Mouse (Mus musculus) forebrain, embryonic 14.5 days (tissue): ENCODE measurements around the gene Rgs13. TPM values are rescaled to one million over a fixed set of nuclear protein-coding genes. Genes with fewer than 3 reads are reported as not detected.
"Not testable (repeated sequence)": the region's sequence is repeated elsewhere in the genome, so short reads cannot be mapped to it uniquely, and the experiment has no call there.

Experiments
- ATAC-seq: fragments of 200-750 bp; cut with Nextera tagmentation; 2 replicates; pipeline ENCODE4 v1.8.0; 2017; ENCODE audit warnings: mild to moderate bottlenecking, moderate library complexity
- DNase-seq: peaks from one replicate; pipeline ENCODE4 v3.0.0-alpha.2; 2015; ENCODE audit warnings: low spot score
- H3K27ac ChIP-seq: fragments of 300-500 bp; sonication (generic); 2 replicates; pipeline ENCODE4 v1.5.1; 2014; ENCODE audit warnings: low read depth, mild to moderate bottlenecking, control low read depth, low read length, moderate library complexity
- H3K27me3 ChIP-seq: fragments of 300-500 bp; sonication (generic); replicated peaks from 2 replicates; pipeline ENCODE4 v1.6.1; 2014; ENCODE audit warnings: low read length, control low read depth, mixed read lengths; ENCODE audit not compliant: control insufficient read depth, insufficient read depth
- H3K36me3 ChIP-seq: fragments of 300-500 bp; sonication (generic); 2 replicates; pipeline ENCODE4 v1.6.1; 2014; ENCODE audit warnings: low read length, control low read depth; ENCODE audit not compliant: control insufficient read depth, insufficient read depth
- H3K4me1 ChIP-seq: fragments of 300-500 bp; sonication (generic); 2 replicates; pipeline ENCODE4 v1.6.1; 2014; ENCODE audit warnings: antibody characterized with exemption, low read length, control low read depth; ENCODE audit not compliant: control insufficient read depth, insufficient read depth
- H3K4me2 ChIP-seq: fragments of 300-500 bp; sonication (generic); 2 replicates; pipeline ENCODE4 v1.6.1; 2014; ENCODE audit warnings: mild to moderate bottlenecking, control low read depth, low read length
- H3K4me3 ChIP-seq: fragments of 300-500 bp; sonication (generic); 2 replicates; pipeline ENCODE4 v1.5.1; 2014; ENCODE audit warnings: low read depth, low read length, control low read depth
- H3K9ac ChIP-seq: fragments of 300-500 bp; sonication (generic); 2 replicates; pipeline ENCODE4 v1.6.1; 2014; ENCODE audit warnings: mild to moderate bottlenecking, low read length, control low read depth, moderate library complexity
- H3K9me3 ChIP-seq: fragments of 300-500 bp; sonication (generic); replicated peaks from 2 replicates; pipeline ENCODE4 v1.6.1; 2016; ENCODE audit warnings: low read length, control low read depth, mixed read lengths; ENCODE audit not compliant: control insufficient read depth
- WGBS: fragments of 180-500 bp; shearing (Covaris S2); extraction: QIAGEN DNeasy Blood & Tissue Kit; methylation state at CpG from one replicate; pipeline ENCODE4 v1.1.7; 2014; 5-methylcytosine and 5-hydroxymethylcytosine counted together
- polyA plus RNA-seq: library from polyadenylated mRNA; unstranded; fragments of >200 nt; fragmentation: Nextera tagmentation; extraction: Ambion mirVana; gene quantifications from 2 replicates; pipeline ENCODE4 v1.2.1, GENCODE M21; 2014

Gene Rgs13
- polyA plus RNA-seq, 1 experiment from 2014 or later: 2.3 TPM

- Histone ChIP-seq H3K9ac (no peak overlapping the region), H3K4me3 (no peak overlapping the region), H3K36me3 (no peaks in the 10 kb centered on the region), H3K4me2 (no peak overlapping the region), H3K27me3 (no peaks in the 10 kb centered on the region), H3K27ac (no peak overlapping the region), H3K4me1 (no peaks in the 10 kb centered on the region), H3K9me3 (no peaks in the 10 kb centered on the region)
- DNase-seq (no peak), ATAC-seq (no peak)
- 68% methylated on average over 4 of the region's 4 CpGs for WGBS
Measured at GRCm38 (mm10) chr1:144168921-144169320, 8.3 kb downstream of the Rgs13 start.

- no peak for DNase-seq
- 76% methylated on average over 1 of the region's 1 CpGs for WGBS
- H3K27me3 ChIP-seq: no peaks in the 10 kb centered on the region
- no peak overlapping the region for H3K9ac ChIP-seq
- no peaks in the 10 kb centered on the region for H3K36me3 ChIP-seq
- ATAC-seq: no peak
- H3K27ac ChIP-seq: no peak overlapping the region
- no peaks in the 10 kb centered on the region for H3K4me1 ChIP-seq
- no peak overlapping the region for H3K4me3 ChIP-seq
- no peak overlapping the region for H3K4me2 ChIP-seq
- H3K9me3 ChIP-seq: no peaks in the 10 kb centered on the region
Measured at GRCm38 (mm10) chr1:144167761-144168160, 9.4 kb downstream of the Rgs13 start.

GRCm38 (mm10) chr1:144166897-144167296, 10.3 kb downstream of the Rgs13 start:
- Histone ChIP-seq H3K36me3 (no peaks in the 10 kb centered on the region), H3K27ac (no peak overlapping the region), H3K4me3 (no peak overlapping the region), H3K27me3 (no peaks in the 10 kb centered on the region), H3K4me2 (no peak overlapping the region), H3K9me3 (no peaks in the 10 kb centered on the region), H3K4me1 (no peaks in the 10 kb centered on the region), H3K9ac (no peak overlapping the region)
- no peak for ATAC-seq
- DNase-seq: no peak
- WGBS: 76% methylated on average over 5 of the region's 5 CpGs

GRCm38 (mm10) chr1:144166275-144166674, 10.9 kb downstream of the Rgs13 start:
- Histone ChIP-seq H3K4me2 (no peak overlapping the region), H3K4me3 (no peak overlapping the region), H3K9ac (no peak overlapping the region), H3K27me3 (no peaks in the 10 kb centered on the region), H3K36me3 (no peaks in the 10 kb centered on the region), H3K9me3 (no peaks in the 10 kb centered on the region), H3K4me1 (no peaks in the 10 kb centered on the region), H3K27ac (no peak overlapping the region)
- 88% methylated on average over 2 of the region's 2 CpGs for WGBS
- ATAC-seq (no peak), DNase-seq (no peak)

GRCm38 (mm10) chr1:144152526-144152925, 24.6 kb downstream of the Rgs13 start:
- Histone ChIP-seq H3K27ac (peak overlapping the region; percentile 28; the same call in 1 of the 2 replicates), H3K9ac (no peak overlapping the region), H3K27me3 (no peaks in the 10 kb centered on the region), H3K4me1 (0 out of 2 replicates have a peak, but pooled peaks cover 2% of the 10 kb centered on the region), H3K36me3 (no peaks in the 10 kb centered on the region), H3K4me3 (no peak overlapping the region), H3K9me3 (no peaks in the 10 kb centered on the region), H3K4me2 (no peak overlapping the region)
- DNase-seq (no peak), ATAC-seq (no peak; the same call in 1 of the 2 replicates)
- 76% methylated on average over 1 of the region's 1 CpGs for WGBS

- Histone ChIP-seq H3K36me3 (no peaks in the 10 kb centered on the region), H3K27me3 (no peaks in the 10 kb centered on the region), H3K9ac (no peak overlapping the region), H3K27ac (peak overlapping the region; percentile 28; the same call in 1 of the 2 replicates), H3K9me3 (no peaks in the 10 kb centered on the region), H3K4me3 (no peak overlapping the region), H3K4me2 (no peak overlapping the region), H3K4me1 (0 out of 2 replicates have a peak, but pooled peaks cover 2% of the 10 kb centered on the region)
- ATAC-seq (no peak; the same call in 1 of the 2 replicates), DNase-seq (no peak)
- 84% methylated on average over 1 of the region's 1 CpGs for WGBS
Measured at GRCm38 (mm10) chr1:144152184-144152525, 25.0 kb downstream of the Rgs13 start.

- DNase-seq: peak; percentile 73
- Histone ChIP-seq H3K4me2 (no peak overlapping the region), H3K36me3 (no peaks in the 10 kb centered on the region), H3K9me3 (no peaks in the 10 kb centered on the region), H3K4me1 (0 out of 2 replicates have a peak, but pooled peaks cover 2% of the 10 kb centered on the region), H3K27me3 (no peaks in the 10 kb centered on the region), H3K9ac (no peak overlapping the region), H3K27ac (peak overlapping the region; percentile 27; the same call in 1 of the 2 replicates), H3K4me3 (no peak overlapping the region)
- 57% methylated on average over 5 of the region's 5 CpGs for WGBS
- ATAC-seq: peak; percentile 88
Measured at GRCm38 (mm10) chr1:144151401-144152183, 25.6 kb downstream of the Rgs13 start.

GRCm38 (mm10) chr1:144149997-144150396, 27.2 kb downstream of the Rgs13 start:
- ATAC-seq: no peak
- 0 out of 2 replicates have a peak, but pooled peaks cover 2% of the 10 kb centered on the region for H3K4me1 ChIP-seq
- no peak overlapping the region for H3K9ac ChIP-seq
- no peak overlapping the region for H3K4me2 ChIP-seq
- no peak overlapping the region for H3K27ac ChIP-seq
- WGBS: 90% methylated on average over 3 of the region's 3 CpGs
- no peaks in the 10 kb centered on the region for H3K9me3 ChIP-seq
- no peaks in the 10 kb centered on the region for H3K27me3 ChIP-seq
- no peak for DNase-seq
- no peaks in the 10 kb centered on the region for H3K36me3 ChIP-seq
- no peak overlapping the region for H3K4me3 ChIP-seq

- H3K9ac ChIP-seq, DNase-seq, ATAC-seq, H3K36me3 ChIP-seq, H3K27ac ChIP-seq, H3K9me3 ChIP-seq, H3K4me1 ChIP-seq, H3K4me3 ChIP-seq, H3K4me2 ChIP-seq, H3K27me3 ChIP-seq: not testable (repeated sequence)
- 87% methylated on average over 2 of the region's 2 CpGs for WGBS
Measured at GRCm38 (mm10) chr1:144141398-144141797, 35.8 kb downstream of the Rgs13 start.
